Mouse (Mus musculus) liver, embryonic 13.5 days (tissue): ENCODE measurements around the gene Mapkapk3. TPM values are rescaled to one million over a fixed set of nuclear protein-coding genes. Genes with fewer than 3 reads are reported as not detected.

Experiments used
- ATAC-seq: fragments of 200-750 bp; cut with Nextera tagmentation; 2 replicates; pipeline ENCODE4 v1.8.0; 2017; ENCODE audit warnings: low read depth, mild to moderate bottlenecking, moderate number of reproducible peaks, moderate library complexity
- DNase-seq: peaks from one replicate; pipeline ENCODE4 v3.0.0; 2022
- H3K27ac ChIP-seq: fragments of 300-500 bp; sonication (generic); 2 replicates; pipeline ENCODE4 v1.5.1; 2015; ENCODE audit warnings: moderate library complexity, mild to moderate bottlenecking, inconsistent platforms
- H3K27me3 ChIP-seq: fragments of 300-500 bp; sonication (generic); 2 replicates; pipeline ENCODE4 v1.6.1; 2015; ENCODE audit warnings: mild to moderate bottlenecking, inconsistent platforms
- H3K36me3 ChIP-seq: fragments of 300-500 bp; sonication (generic); 2 replicates; pipeline ENCODE4 v1.6.1; 2015; ENCODE audit warnings: mild to moderate bottlenecking, inconsistent platforms
- H3K4me1 ChIP-seq: fragments of 300-500 bp; sonication (generic); replicated peaks from 2 replicates; pipeline ENCODE4 v1.6.1; 2015; ENCODE audit warnings: inconsistent platforms
- H3K4me2 ChIP-seq: fragments of 300-500 bp; sonication (generic); 2 replicates; pipeline ENCODE4 v1.6.1; 2015; ENCODE audit warnings: inconsistent platforms, mild to moderate bottlenecking, moderate library complexity
- H3K4me3 ChIP-seq: fragments of 300-500 bp; sonication (generic); replicated peaks from 2 replicates; pipeline ENCODE4 v1.5.1; 2015; ENCODE audit warnings: mild to moderate bottlenecking, inconsistent platforms
- H3K9ac ChIP-seq: fragments of 300-500 bp; sonication (generic); 2 replicates; pipeline ENCODE4 v1.6.1; 2015; ENCODE audit warnings: mild to moderate bottlenecking, inconsistent platforms
- H3K9me3 ChIP-seq: fragments of 300-500 bp; sonication (generic); replicated peaks from 2 replicates; pipeline ENCODE4 v1.6.1; 2016; ENCODE audit warnings: inconsistent platforms
- WGBS: fragments of 180-500 bp; shearing (Covaris S2); methylation state at CpG from one replicate; pipeline ENCODE4 v1.1.7; 2015; ENCODE audit not compliant: insufficient replicate concordance; 5-methylcytosine and 5-hydroxymethylcytosine counted together
- polyA plus RNA-seq: library from polyadenylated mRNA; unstranded; fragments of >200 nt; fragmentation: Nextera tagmentation; extraction: Ambion mirVana; gene quantifications from 2 replicates; pipeline ENCODE4 v1.2.1, GENCODE M21; 2015

Gene Mapkapk3
- polyA plus RNA-seq, result 9.1 and 10.2 TPM in 2 replicates

GRCm38 (mm10) chr9:107289211-107290076 lies at the start of gene Mapkapk3:
TSS of gene Mapkapk3 (minus strand) at chr9:107289877.
- Histone ChIP-seq H3K27me3 (peaks cover 10% of the 10 kb centered on the region; the same call in 1 of the 2 replicates), H3K4me3 (peak within 1 kb of the TSS; percentile 66), H3K27ac (peak within 1 kb of the TSS; percentile 74), H3K4me2 (peak within 1 kb of the TSS; percentile 98), H3K9me3 (no peaks in the 10 kb centered on the region), H3K36me3 (no peaks in the 10 kb centered on the region), H3K9ac (peak within 1 kb of the TSS; percentile 70), H3K4me1 (peaks cover 59% of the 10 kb centered on the region)
- ATAC-seq (peak; percentile 87), DNase-seq (peak; percentile 75)
- 1% methylated on average over 49 of the region's 49 CpGs for WGBS

- Histone ChIP-seq H3K9me3 (no peaks in the 10 kb centered on the region), H3K4me1 (peaks cover 28% of the 10 kb centered on the region), H3K4me2 (peak within 1 kb of the TSS; percentile 73), H3K9ac (peak within 1 kb of the TSS; percentile 76), H3K4me3 (peak within 1 kb of the TSS; percentile 68), H3K36me3 (no peaks in the 10 kb centered on the region), H3K27ac (peak within 1 kb of the TSS; percentile 41), H3K27me3 (peaks cover 29% of the 10 kb centered on the region)
- 6% methylated on average over 30 of the region's 30 CpGs for WGBS
- ATAC-seq (peak; percentile 81), DNase-seq (peak; percentile 51)
Observed at GRCm38 (mm10) chr9:107338172-107338883, 48.7 kb upstream of the Mapkapk3 start, which contains the start of gene Hemk1. TSS of gene Hemk1 (minus strand) at chr9:107338350.

GRCm38 (mm10) chr9:107336386-107336785 lies 46.7 kb upstream of the Mapkapk3 start:
- no peak for DNase-seq
- 0 out of 2 replicates have a peak, but pooled peaks cover 2% of the 10 kb centered on the region for H3K36me3 ChIP-seq
- WGBS, result 78% methylated on average over 6 of the region's 6 CpGs
- no peak for ATAC-seq
- no peak overlapping the region for H3K4me2 ChIP-seq
- no peak overlapping the region for H3K4me3 ChIP-seq
- no peaks in the 10 kb centered on the region for H3K9me3 ChIP-seq
- no peak overlapping the region for H3K27ac ChIP-seq
- H3K27me3 ChIP-seq, result peaks cover 11% of the 10 kb centered on the region
- peaks cover 28% of the 10 kb centered on the region for H3K4me1 ChIP-seq
- no peak overlapping the region for H3K9ac ChIP-seq

- Histone ChIP-seq H3K36me3 (0 out of 2 replicates have a peak, but pooled peaks cover 2% of the 10 kb centered on the region), H3K27me3 (peaks cover 6% of the 10 kb centered on the region), H3K4me2 (no peak overlapping the region), H3K9me3 (no peaks in the 10 kb centered on the region), H3K4me3 (no peak overlapping the region), H3K9ac (no peak overlapping the region), H3K27ac (no peak overlapping the region), H3K4me1 (peaks cover 26% of the 10 kb centered on the region)
- WGBS, result 0% methylated on average over 5 of the region's 5 CpGs
- ATAC-seq (no peak), DNase-seq (peak; percentile 68)
Observed at GRCm38 (mm10) chr9:107335909-107336308, 46.2 kb upstream of the Mapkapk3 start.

GRCm38 (mm10) chr9:107335046-107335445 lies 45.4 kb upstream of the Mapkapk3 start:
- Histone ChIP-seq H3K4me2 (no peak overlapping the region), H3K4me1 (peaks cover 20% of the 10 kb centered on the region), H3K4me3 (no peak overlapping the region), H3K9me3 (no peaks in the 10 kb centered on the region), H3K36me3 (0 out of 2 replicates have a peak, but pooled peaks cover 2% of the 10 kb centered on the region), H3K27ac (no peak overlapping the region), H3K27me3 (no peaks in the 10 kb centered on the region), H3K9ac (no peak overlapping the region)
- no peak for DNase-seq
- no peak for ATAC-seq
- 77% methylated on average over 5 of the region's 5 CpGs for WGBS

GRCm38 (mm10) chr9:107334356-107334755 lies 44.7 kb upstream of the Mapkapk3 start:
- DNase-seq, result no peak
- Histone ChIP-seq H3K4me1 (peaks cover 20% of the 10 kb centered on the region), H3K36me3 (0 out of 2 replicates have a peak, but pooled peaks cover 2% of the 10 kb centered on the region), H3K4me3 (no peak overlapping the region), H3K27me3 (no peaks in the 10 kb centered on the region), H3K4me2 (no peak overlapping the region), H3K9me3 (no peaks in the 10 kb centered on the region), H3K27ac (no peak overlapping the region), H3K9ac (no peak overlapping the region)
- WGBS, result 73% methylated on average over 6 of the region's 6 CpGs
- ATAC-seq, result no peak

- no peak overlapping the region for H3K9ac ChIP-seq
- no peaks in the 10 kb centered on the region for H3K9me3 ChIP-seq
- H3K4me2 ChIP-seq, result no peak overlapping the region
- WGBS, result 67% methylated on average over 2 of the region's 2 CpGs
- no peaks in the 10 kb centered on the region for H3K27me3 ChIP-seq
- H3K4me1 ChIP-seq, result peaks cover 15% of the 10 kb centered on the region
- H3K4me3 ChIP-seq, result no peak overlapping the region
- 0 out of 2 replicates have a peak, but pooled peaks cover 2% of the 10 kb centered on the region for H3K36me3 ChIP-seq
- DNase-seq (no peak), ATAC-seq (no peak)
- no peak overlapping the region for H3K27ac ChIP-seq
Observed at GRCm38 (mm10) chr9:107333686-107334085, 44.0 kb upstream of the Mapkapk3 start.

- no peak for ATAC-seq
- Histone ChIP-seq H3K36me3 (0 out of 2 replicates have a peak, but pooled peaks cover 2% of the 10 kb centered on the region), H3K27me3 (no peaks in the 10 kb centered on the region), H3K4me1 (no peaks in the 10 kb centered on the region), H3K9ac (no peak overlapping the region), H3K9me3 (no peaks in the 10 kb centered on the region), H3K4me3 (no peak overlapping the region), H3K4me2 (no peak overlapping the region), H3K27ac (no peak overlapping the region)
- WGBS, result 65% methylated on average over 6 of the region's 6 CpGs
- no peak for DNase-seq
Observed at GRCm38 (mm10) chr9:107330791-107331190, 41.1 kb upstream of the Mapkapk3 start.

- Histone ChIP-seq H3K36me3 (0 out of 2 replicates have a peak, but pooled peaks cover 2% of the 10 kb centered on the region), H3K27me3 (no peaks in the 10 kb centered on the region; the same call in 1 of the 2 replicates), H3K9ac (no peak overlapping the region), H3K4me1 (peaks cover 7% of the 10 kb centered on the region; the same call in 1 of the 2 replicates), H3K4me3 (no peak overlapping the region), H3K4me2 (no peak overlapping the region), H3K9me3 (no peaks in the 10 kb centered on the region), H3K27ac (no peak overlapping the region)
- ATAC-seq, result no peak
- no peak for DNase-seq
- WGBS, result 81% methylated on average over 16 of the region's 16 CpGs
Observed at GRCm38 (mm10) chr9:107327879-107328620, 38.4 kb upstream of the Mapkapk3 start.

- Histone ChIP-seq H3K36me3 (no peaks in the 10 kb centered on the region), H3K27ac (no peak overlapping the region), H3K27me3 (no peaks in the 10 kb centered on the region; the same call in 1 of the 2 replicates), H3K4me2 (no peak overlapping the region), H3K4me3 (no peak overlapping the region), H3K9me3 (no peaks in the 10 kb centered on the region), H3K9ac (no peak overlapping the region), H3K4me1 (peaks cover 7% of the 10 kb centered on the region; the same call in 1 of the 2 replicates)
- no peak for DNase-seq
- 57% methylated on average over 7 of the region's 7 CpGs for WGBS
- no peak for ATAC-seq
Observed at GRCm38 (mm10) chr9:107325904-107326303, 36.2 kb upstream of the Mapkapk3 start.
